Mouse (Mus musculus) leukemia stem cell, adult 10-12 weeks (primary cell): ENCODE measurements around the gene Creg1. TPM values are rescaled to one million over a fixed set of nuclear protein-coding genes. Genes with fewer than 3 reads are reported as not detected.

Experiments used
- polyA plus RNA-seq: library from polyadenylated mRNA; stranded (reverse); fragments of >175 nt; gene quantifications from 2 replicates; pipeline ENCODE4 v1.2.3, GENCODE M21; 2012; ENCODE audit warnings: low replicate concordance

Gene Creg1
- polyA plus RNA-seq, result 223 and 236 TPM in 2 replicates

DNA sequence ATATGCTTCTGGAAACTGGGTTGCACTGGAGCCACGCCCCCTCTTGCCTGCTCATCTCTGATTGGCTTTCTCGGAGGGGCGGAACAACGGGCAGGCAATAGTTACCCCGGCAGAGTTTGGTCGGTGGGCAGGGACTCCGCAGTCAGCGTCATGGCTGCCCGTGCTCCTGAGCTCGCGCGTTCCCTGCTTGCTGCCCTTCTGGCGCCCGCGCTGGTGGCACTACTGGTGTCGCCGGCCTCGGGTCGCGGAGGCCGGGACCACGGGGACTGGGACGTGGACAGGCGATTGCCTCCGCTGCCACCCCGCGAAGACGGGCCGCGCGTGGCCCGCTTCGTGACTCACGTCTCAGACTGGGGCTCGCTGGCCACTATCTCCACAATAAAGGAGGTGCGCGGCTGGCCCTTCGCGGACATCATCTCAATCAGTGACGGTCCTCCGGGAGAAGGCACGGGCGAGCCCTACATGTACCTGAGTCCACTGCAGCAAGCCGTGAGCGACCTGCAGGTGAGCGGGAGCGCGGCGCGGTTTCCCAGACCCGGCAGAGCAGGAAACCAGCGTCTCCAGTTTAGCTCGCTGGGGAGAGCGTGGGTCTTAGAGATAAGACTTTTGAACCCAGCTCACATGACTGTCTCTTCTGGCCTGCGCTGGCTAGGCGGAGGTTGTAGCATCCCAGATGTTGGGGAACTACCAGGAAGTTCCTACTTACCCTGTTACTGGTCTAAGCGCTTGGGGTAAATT, at the start of gene Creg1:
Gene Creg1 (plus strand): TSS at position 112 of the 738 bp plus-strand sequence.

DNA sequence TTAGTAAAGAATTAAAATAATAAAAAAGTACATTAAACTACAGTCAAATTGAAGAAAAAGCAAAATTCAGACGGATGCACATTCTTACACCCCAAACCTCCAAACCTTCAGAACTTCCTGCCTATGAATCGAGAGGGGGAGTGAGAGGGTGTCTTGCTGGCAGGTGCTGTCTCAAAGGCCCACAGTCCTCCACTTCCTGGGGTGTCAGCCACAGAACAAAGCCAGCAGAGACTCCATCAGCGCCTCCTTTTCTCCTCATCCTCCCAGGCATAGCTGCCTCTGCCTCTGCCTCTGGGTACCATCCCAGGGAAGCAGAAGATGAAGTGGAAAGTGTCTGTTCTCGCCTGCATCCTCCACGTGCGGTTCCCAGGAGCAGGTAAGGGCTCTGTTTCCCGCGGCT, 25.0 kb downstream of the Creg1 start, which contains the start of gene Cd247:
Gene Cd247 (plus strand): TSS at position 171 of the 400 bp plus-strand sequence.

Other genes starting within 250 kb of the Creg1 start
- 1.4 and 2.1 TPM in 2 replicates for gene Mpzl1, start 129.2 kb upstream of the Creg1 start, polyA plus RNA-seq
- gene Rcsd1, start 54.0 kb upstream of the Creg1 start, polyA plus RNA-seq, result 18.7 and 22.4 TPM in 2 replicates
- gene Cd247, start 24.9 kb downstream of the Creg1 start, polyA plus RNA-seq, result 21.8 and 26.8 TPM in 2 replicates
- gene Pou2f1, start 238.9 kb downstream of the Creg1 start, polyA plus RNA-seq, result 27.8 and 31.2 TPM in 2 replicates